Mouse (Mus musculus) B cell, adult 67 days (primary cell): Measurements from ENCODE around the gene Urah. TPM values are rescaled to one million over a fixed set of nuclear protein-coding genes. Genes with fewer than 3 reads are reported as not detected.

ENCODE experiments used
- total RNA-seq, 2 experiments: library from RNA; stranded (reverse); gene quantifications; 4 replicates each; pipeline ENCODE4 v1.2.4; 2023

Gene Urah
- not detected for total RNA-seq

GRCm38 (mm10) chr7:140834968-140835757 lies at the start of gene Urah:
Gene Urah, plus strand, starts transcription at chr7:140835018.

GRCm38 (mm10) chr7:140787406-140788052 lies 47.3 kb upstream of the Urah start, which contains the start of gene Syce1:
Gene Syce1, minus strand, starts transcription at chr7:140787852.

GRCm38 (mm10) chr7:140821653-140822329 lies 13.0 kb upstream of the Urah start, which contains the start of gene Zfp941:
Gene Zfp941, minus strand, starts transcription at chr7:140822178.

GRCm38 (mm10) chr7:140844905-140845665 lies 10.3 kb downstream of the Urah start, which contains the start of gene Scgb1c1:
Gene Scgb1c1, plus strand, starts transcription at chr7:140845547.

GRCm38 (mm10) chr7:140847755-140848580 lies 13.2 kb downstream of the Urah start, which contains the start of gene Odf3:
Gene Odf3, plus strand, starts transcription at chr7:140847805.

GRCm38 (mm10) chr7:140855860-140856784 lies 21.3 kb downstream of the Urah start, which contains the start of gene Gm45785:
Gene Gm45785, minus strand, starts transcription at chr7:140856331.

GRCm38 (mm10) chr7:140856785-140857549 lies 22.1 kb downstream of the Urah start, which contains the start of gene Ric8a:
Gene Ric8a, plus strand, starts transcription at chr7:140856957.

GRCm38 (mm10) chr7:140857550-140858505 lies 23.0 kb downstream of the Urah start, which contains the start of gene Bet1l:
Gene Bet1l, minus strand, starts transcription at chr7:140857577.

GRCm38 (mm10) chr7:140881696-140882468 lies 47.1 kb downstream of the Urah start, which contains the start of the genes Psmd13 and Sirt3:
Gene Psmd13, plus strand, starts transcription at chr7:140881968.
Gene Sirt3, minus strand, starts transcription at chr7:140882309.

Other genes starting within 250 kb of the Urah start
- gene Olfr46, start 233.7 kb upstream of the Urah start, total RNA-seq = not detected
- gene Olfr61, start 206.0 kb upstream of the Urah start, total RNA-seq = not detected
- gene Olfr53, start 188.6 kb upstream of the Urah start, total RNA-seq = not detected
- not detected for gene Olfr539, start 175.1 kb upstream of the Urah start, total RNA-seq
- gene Olfr45, start 153.1 kb upstream of the Urah start, total RNA-seq = not detected
- not detected for gene Olfr541, start 137.8 kb upstream of the Urah start, total RNA-seq
- gene Cyp2e1, start 71.3 kb upstream of the Urah start, total RNA-seq = not detected
- gene Syce1, start 47.2 kb upstream of the Urah start, total RNA-seq = not detected
- gene Zfp941, start 12.8 kb upstream of the Urah start, total RNA-seq = under 1 TPM in 1 of 2 experiments, not detected in 1; 0.15 TPM
- gene Scgb1c1, start 10.5 kb downstream of the Urah start, total RNA-seq = not detected
- not detected for gene Odf3, start 12.8 kb downstream of the Urah start, total RNA-seq
- not detected for gene Gm45785, start 21.3 kb downstream of the Urah start, total RNA-seq
- gene Ric8a, start 21.9 kb downstream of the Urah start, total RNA-seq = 100 to 1,000 TPM; 112 to 126 TPM
- 10 to 100 TPM; 22.5 to 22.8 TPM for gene Bet1l, start 22.6 kb downstream of the Urah start, total RNA-seq
- 10 to 100 TPM; 79.6 to 82.9 TPM for gene Psmd13, start 47.0 kb downstream of the Urah start, total RNA-seq
- gene Sirt3, start 47.3 kb downstream of the Urah start, total RNA-seq = 10 to 100 TPM; 10.8 to 12.7 TPM
- not detected for gene Cox8b, start 65.4 kb downstream of the Urah start, total RNA-seq
- gene Nlrp6, start 85.9 kb downstream of the Urah start, total RNA-seq = not detected
- 10 to 100 TPM; 20.9 to 22.3 TPM for gene Pgghg, start 106.4 kb downstream of the Urah start, total RNA-seq
- not detected for gene Ifitm5, start 115.3 kb downstream of the Urah start, total RNA-seq
- gene Gm45717, start 120.9 kb downstream of the Urah start, total RNA-seq = not detected
- gene Ifitm2, start 121.0 kb downstream of the Urah start, total RNA-seq = 10 to 100 TPM; 14.7 to 16.9 TPM
- 1 to 10 TPM in 1 of 2 experiments, not detected in 1; 1.1 TPM for gene Ifitm1, start 132.2 kb downstream of the Urah start, total RNA-seq
- 1 to 10 TPM; 2.1 to 4.4 TPM for gene Ifitm3, start 175.8 kb downstream of the Urah start, total RNA-seq
- not detected for gene Ifitm6, start 182.9 kb downstream of the Urah start, total RNA-seq
- not detected for gene Gm17387, start 194.1 kb downstream of the Urah start, total RNA-seq
- not detected for gene B4galnt4, start 226.1 kb downstream of the Urah start, total RNA-seq
- 10 to 100 TPM; 27.8 to 32.3 TPM for gene Pkp3, start 243.2 kb downstream of the Urah start, total RNA-seq